Mouse (Mus musculus) testis, postnatal 10 days (tissue): ENCODE measurements around the gene Ralgps2.

Experiments used
- DNase-seq: peaks from one replicate; pipeline ENCODE4 v3.0.0; 2021; ENCODE audit warnings: low spot score

Ralgps2 gene

DNA sequence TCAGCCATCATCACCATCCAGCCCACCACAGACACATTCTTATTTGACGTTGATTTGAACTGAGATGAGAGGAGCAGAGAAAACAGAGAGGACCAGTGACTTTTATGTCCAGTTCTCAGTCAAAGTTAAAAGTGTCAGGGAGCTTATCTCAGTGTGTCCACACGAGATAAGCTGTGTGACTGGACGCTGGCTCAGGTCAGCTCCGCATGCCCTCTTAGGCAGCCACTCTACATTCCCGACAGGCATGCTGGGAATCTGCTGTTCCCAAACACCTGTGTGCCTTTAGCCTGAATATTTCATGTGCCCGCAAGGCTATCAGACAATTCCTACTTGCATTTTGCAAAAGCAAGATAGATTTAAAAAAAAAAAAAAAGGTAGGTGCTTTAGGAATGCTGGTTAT lies 125.9 kb downstream of the Ralgps2 start:
- DNase-seq = no peak

DNA sequence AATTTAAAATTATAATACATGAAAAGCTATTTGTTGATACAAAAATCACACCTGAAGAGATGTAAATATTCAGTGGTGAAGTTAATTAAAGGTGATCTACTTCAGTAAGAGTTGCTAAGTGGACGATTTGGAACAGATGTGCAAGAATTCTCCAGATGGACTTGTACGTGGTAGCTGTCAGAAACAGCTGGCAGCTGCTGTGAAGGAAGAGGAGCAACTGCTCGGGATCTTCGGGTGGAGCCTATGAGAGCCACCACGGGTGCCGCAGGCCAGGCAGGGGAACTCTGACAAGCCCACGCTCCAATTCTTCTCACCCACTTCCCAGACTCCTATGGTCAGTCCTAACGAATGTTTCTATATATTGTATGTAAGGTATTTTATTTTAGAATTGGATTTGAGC lies 126.7 kb downstream of the Ralgps2 start:
- DNase-seq = no peak

DNA sequence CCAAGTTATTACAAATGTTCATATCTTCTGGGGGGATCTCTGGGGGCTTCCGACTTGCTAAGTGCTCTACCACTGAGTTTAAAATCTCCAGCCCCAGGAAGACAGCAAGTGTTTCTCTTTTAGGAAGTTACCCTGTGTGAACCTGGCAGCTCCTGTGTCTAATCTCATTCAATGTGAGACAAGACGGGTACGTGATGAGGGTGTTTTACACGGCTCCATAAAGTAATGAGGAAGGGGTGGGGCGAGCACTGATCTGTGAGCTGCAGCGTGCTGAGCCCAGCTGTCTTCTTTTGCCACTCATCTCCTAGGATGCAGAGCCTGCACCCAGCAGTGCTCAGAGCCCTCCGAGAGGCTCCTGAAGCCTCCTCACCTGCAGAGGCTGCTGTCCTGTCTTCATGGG lies 127.5 kb downstream of the Ralgps2 start:
- DNase-seq = no peak

DNA sequence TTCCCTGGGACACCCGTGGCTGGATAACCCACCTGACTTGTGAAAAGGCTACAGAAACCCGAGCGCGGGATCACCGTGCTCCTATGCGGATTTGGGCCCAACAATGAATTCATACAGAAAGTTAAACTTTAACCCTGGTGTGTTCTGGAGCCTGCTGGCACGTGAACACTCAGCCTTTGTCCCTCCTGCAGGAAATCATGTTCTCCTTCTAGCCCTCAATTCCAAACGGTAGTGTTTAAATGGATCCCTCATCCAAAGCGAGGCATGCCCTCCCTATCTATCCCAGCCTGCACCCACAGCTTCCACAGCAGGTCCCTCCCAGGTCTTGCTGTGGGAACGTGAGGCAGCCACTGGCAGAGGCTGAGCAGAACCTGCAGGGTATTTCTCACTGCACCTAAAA lies 131.1 kb downstream of the Ralgps2 start:
- no peak for DNase-seq

DNA sequence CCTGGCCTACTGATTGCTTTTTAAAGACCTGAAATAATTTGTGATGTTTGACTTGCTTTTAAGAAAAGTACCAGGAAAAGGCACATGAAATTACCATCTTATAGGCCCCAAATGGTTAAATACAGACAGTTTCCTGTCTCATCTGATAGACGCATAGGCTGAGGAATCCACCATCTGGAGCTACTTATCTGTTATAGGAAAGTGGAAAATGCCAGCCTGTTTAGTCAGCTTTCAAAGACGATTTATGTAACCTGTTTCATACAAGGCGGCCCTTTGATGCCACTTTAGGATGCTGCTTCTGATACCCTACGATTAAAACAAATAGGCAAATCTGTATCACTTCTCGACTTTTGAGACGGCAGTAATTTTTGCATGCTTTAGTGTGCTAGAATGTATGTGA lies 138.2 kb downstream of the Ralgps2 start:
- DNase-seq = peak; percentile 6

DNA sequence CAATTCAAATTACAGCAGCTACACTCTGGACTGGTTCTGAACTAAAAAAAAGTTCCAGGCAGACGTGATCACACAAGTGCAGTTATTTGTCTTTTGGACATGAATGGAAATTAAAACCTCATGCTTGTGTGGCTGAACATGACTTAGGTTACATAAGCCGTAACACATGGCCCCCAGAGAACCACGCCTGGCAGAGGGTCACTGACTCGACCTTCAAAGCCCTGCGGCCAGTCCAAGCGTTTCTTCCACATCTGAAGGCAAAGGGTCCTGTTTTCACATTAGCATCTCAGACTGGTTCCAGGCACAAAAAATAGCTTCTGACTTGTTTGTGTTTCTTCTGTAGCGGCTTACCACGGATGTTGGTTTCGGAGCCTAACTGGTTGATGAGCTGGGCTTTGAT lies 143.2 kb downstream of the Ralgps2 start:
- DNase-seq = no peak

DNA sequence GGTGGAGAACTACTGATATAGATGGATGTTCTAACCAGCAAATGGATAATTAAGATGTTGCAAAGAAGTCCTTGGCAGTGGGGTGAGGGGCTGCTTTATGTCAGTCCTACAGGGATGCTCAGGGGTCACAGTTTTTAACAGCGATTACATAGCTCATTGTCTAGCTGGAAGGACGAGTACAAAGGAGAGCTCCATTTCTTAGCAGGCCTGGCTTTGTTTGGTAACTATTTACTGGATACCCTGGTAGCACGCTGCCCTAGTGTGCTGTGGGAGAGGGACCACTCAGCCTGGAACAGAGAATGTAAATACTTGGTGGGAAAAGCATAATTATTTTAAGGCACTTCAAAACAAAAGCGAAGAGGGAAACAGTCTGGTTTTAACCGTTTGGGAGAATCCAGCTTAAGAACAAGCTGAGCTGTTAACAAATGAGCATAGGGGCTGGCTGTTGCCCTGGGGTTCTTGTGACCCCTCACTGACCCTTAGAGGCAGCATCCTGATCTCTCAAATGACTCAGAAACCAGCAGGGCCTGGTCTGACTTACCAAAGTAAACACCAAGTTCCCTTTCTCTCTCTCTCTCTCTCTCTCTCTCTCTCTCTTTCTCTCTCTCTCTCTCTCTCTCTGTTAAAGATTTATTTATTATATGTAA lies 149.5 kb downstream of the Ralgps2 start:
- DNase-seq = no peak

DNA sequence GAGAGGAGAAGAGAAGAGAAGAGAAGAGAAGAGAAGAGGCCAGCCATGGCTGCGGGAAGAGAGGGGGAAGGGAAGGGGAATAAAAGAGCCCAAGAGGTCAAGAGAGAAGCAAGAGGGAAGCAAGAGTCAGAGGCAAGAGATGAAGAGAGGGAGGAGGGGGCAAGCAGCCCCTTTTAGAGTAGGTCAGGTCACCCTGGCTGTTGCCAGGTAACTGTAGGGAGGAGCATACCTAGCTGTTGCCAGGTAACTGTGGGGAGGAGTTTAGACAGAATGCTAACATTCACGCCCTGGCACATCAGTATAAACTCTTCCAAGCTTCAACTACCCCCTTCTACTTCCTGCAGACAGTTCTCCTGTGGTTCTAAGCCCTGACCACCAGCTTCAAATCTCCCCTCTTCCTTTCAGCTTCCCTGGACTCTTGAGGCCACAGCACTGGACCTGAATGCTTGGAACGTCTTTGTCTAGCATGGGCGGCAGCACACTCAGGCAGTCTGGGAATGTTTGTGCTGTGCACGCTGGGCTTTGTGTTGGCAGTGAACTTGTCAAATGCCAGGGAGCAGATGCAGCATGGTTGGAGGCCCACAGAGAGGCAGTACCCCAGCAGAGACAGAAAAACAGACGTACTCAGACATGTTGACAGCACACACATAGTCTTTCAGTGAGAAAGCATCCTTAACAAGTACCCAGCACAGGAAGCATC lies 152.1 kb downstream of the Ralgps2 start:
- no peak for DNase-seq

DNA sequence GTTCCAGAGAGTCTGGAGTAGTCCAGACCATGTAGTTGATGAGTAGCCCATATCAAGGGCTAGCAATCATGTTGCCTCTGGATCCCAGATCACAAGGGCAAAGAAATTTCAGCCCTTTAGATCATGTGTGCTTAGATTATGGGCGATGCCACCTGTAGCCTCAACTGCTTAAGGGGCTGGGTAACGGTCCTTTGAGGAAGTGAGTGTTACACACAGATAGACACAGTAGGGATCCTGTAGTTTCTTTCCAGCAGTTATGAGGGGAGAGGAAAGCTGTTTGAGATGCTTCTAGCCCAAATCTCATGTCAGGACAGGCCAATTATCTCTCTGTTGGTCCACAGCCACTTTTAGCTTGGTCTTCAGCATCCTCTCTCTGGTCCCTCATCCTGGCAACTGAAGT lies 153.4 kb downstream of the Ralgps2 start:
- no peak for DNase-seq

DNA sequence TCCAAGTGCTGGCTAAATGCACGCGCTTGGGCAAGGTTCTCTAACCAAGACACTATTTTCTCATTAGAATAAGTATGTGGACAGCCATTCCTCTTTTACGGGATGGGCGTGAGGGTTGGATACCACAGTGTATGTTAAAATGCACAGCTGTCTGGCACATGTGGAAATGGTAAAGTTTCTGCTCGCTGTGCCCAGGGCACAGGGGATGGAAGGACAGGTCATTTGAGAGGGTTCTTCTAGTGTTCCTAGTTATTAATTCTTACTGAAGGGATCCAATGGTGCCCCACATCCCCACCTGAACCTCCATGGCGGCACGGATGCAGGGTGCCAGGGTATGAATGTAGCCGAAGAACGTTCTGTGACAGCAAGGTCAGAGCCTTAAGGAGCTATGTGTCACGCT lies 154.5 kb downstream of the Ralgps2 start:
- no peak for DNase-seq

DNA sequence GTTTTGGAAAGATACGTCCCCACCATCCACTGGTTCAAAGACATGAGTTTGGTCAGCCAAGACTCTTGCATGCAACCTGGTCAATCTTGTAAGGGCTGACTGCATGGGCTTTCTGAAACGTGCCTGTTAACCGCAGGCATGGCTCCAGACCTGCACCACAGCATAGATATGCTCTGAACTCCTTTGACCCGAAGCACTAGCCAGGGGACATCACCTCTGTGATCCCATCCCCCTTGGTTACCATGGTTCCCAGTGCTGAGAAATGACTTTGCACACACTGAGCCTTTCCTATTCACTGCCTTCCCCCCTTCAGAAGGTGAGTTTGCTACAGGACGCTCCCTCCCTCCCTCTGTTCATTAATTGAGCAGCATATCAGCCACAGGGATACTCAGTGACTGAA lies 155.3 kb downstream of the Ralgps2 start:
- no peak for DNase-seq

DNA sequence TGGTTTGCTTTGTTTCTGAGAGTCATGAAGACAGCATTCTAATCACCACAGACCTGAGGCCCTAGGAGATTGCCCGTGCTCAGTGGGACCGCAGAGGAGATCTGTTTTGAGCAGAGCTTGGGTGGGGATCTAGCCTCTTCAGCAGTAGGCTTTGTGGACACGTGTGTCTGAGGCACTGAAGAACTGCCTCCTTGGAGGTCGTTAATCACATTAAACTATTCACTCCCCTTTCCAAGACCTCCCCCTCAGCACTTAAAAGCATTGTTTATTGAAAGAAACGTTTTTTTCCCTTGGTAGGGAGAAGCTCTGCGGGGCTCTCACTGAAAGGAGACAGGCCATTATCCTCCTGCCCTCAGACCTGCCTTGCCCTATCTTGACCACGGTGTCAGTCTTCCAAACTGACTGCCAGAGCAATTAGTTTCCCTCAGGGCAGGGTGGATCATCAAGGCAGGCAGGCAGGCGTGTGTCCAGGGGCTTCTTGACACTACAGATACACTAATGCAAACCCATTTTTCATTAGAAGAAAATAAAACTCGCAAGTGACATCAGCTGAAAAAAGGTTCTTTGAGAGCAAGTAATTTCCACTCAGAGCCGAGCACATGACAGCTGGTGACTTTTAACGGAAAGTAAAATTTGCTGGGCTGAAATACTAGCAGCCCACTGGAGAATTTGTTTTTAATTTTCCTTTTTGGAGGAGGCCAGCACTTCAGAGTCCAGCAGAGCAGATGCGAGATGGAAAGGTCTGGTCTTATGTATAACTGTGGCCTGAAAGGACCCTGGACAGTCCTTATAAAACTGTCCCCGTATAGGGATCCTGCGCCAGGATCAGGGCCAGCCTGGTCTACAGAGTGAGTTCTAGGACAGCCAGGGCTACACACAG lies 157.2 kb downstream of the Ralgps2 start:
- no peak for DNase-seq

DNA sequence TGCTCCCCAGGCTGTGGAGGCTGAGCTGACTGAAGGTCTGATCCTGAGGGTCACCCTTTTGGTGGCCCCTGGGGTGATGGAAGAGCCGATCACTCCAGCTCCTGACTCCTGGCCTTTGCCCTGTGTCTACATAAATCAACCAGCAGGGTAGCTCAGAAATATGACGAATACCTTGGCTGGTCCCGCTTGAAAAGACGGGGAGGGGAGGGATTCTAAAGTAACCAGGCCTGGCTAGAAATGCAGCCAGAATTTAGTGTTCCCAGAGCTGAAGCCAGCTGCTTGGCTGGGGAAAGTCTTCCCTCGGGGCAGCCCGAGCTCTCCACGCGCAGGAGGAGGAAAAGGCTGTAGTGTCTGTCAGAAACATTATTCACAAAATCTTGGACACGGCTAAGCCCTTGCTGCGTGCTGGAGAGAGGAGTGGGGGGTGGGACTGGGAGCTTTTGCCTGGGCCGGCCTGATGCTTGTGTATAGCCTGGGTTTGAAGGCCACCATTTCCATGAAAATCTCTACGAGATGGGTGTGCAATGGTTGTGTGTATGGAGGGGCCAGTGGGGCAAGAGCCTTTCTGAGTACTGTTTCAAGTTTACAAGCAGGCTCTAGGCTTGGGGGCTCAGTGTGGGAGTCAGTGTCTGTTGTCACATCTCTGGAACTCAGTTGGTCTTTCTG lies 158.2 kb downstream of the Ralgps2 start:
- DNase-seq = peak; percentile 56

DNA sequence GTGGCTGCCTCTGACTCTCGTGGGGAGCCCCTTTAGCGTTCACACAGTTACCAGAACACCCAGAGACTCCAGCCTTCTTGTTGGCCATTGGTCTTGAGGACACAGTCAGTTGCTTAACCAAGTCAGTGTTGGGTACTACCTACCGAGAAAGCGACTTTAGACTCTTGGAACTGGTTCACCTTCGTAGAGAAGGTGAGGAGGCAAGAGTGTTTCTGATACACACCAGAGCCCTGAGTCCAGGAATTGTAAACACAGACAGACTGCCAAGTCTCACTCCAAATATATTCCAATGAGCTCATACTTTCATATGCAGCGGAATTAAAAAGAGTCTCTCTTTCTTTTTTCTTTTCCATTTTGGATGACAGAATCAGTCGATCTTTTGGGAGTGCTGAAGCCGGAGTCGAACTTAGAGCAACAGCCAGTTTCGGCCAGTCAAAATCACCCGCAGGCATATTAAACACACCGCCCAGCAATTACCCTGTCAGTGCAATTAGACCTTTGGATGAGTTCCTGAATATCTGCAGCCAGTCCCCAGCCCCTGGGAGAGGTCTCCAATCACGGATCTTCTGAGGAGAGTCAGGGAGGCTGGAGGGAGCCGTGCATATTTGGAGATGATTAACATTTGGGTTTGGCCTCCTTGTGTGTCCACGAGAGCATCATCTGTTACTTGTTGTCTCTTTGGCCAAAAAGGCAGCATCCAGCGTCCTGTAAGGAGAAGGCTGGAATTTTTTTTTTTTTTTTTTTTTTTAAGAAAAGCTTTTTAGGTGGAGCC lies 159.0 kb downstream of the Ralgps2 start:
- no peak for DNase-seq

DNA sequence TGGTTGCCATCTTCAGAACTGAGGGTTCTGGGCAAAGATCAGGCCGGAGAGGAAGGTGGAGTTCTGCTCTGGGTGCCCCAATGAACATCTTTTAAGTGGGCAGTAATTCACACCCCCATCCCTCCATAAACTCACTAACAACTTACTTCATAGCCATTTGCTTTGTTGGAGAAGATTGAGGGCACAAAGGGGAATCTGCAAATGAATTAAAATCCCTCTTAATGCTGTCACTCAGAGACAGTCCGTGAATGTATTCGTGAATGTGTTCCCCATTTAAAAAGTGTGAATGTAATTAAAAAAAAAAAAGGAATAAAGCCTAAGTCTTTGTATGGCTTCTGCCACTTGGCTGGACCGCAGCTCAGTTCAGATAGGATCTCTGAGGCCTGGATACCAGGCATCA lies 159.8 kb downstream of the Ralgps2 start:
- DNase-seq = no peak

DNA sequence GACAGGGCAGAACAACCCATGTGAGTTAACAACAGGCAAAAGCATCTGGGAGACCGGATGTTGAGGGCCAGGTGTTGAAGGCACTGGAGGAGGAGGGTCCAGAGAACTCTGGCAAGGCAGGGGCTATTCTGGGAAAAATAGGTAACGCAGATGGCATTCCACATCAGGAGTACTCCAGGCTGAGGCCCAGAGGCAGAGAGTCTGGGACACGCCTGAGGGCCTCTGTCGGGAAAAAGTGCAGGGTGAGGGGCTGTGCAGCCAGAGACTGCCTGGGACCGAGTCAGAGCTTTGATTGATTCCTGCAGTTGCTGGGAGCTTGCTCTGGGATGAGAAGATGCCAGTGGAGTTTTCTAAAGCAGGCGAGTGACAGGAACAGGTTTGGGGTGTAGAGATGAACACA lies 160.4 kb downstream of the Ralgps2 start:
- DNase-seq = no peak

DNA sequence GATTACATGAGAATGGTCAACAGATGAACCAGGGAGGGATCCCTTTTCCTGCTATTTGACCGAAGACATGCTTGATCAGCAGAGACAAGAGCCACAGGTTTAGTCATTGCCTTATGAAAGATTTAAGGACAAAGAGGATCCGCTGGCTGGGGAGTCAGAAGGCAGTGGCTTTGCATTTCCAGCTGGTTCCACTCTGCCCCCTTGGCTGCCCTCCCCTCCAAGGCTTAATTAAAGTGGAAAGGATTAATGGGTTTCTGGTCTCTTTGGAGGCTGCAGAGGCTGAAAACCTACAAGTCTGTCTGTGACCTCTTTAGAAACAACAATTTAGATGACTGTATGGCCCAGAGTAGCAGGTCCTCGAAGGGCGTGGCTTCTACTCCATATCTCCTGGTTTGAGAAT lies 161.5 kb downstream of the Ralgps2 start:
- DNase-seq = no peak

DNA sequence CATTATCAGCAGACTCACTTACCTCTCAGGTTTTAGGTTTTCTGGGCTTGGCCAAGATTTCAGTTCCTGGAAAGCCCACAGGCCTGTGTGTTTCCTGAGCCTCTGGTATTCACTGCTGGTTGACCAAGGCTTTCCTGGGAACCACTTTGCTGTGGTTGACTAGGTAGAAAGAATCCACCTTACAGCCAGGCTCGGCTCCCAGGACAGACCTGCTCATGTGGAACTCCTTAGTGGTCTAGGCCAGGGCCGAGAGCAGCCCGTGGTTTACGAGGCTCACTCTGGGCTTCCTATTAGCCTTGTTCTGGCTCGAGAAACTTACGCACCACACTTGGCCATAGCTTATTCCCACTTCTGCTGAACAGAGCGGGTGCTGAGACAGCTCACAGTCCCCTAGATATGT lies 163.4 kb downstream of the Ralgps2 start:
- no peak for DNase-seq

DNA sequence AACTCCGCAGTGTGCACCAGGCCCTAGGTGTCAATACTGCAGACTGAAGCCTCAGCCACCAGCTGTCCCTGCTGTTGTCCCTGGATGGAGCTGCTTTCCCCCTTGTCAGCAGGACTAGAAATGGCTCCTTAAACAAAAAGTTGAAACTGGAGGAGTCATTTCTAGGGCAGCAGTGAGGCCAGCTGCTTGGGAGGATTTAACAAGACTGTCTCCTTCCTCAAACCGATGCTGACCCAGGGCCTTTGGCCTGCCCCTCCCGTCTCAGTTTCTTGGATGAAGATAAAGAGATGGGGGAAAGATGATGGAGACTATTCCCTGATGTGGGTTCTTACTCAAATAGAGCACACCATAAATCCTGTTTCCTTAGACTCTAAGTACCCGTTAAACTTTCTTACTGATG lies 164.2 kb downstream of the Ralgps2 start:
- DNase-seq = no peak

DNA sequence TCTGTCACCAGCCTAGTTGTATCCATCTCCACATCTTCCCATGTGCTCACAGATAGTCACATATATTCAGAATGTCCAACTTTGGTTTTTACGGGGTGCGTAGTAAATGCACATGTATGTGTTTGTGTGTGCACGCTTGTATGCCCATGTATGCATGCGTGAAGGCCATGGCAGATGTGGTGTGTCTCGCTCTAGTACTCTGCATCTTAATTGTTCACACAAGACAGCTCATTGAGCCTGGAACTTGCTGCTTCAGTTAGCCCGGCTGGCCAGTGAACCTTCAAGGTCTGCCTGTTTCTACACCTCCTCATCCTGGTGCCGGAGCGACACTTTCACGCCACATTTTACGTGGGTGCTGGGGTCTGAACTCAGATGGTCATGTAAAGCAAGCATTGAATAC lies 168.6 kb downstream of the Ralgps2 start:
- DNase-seq = no peak

DNA sequence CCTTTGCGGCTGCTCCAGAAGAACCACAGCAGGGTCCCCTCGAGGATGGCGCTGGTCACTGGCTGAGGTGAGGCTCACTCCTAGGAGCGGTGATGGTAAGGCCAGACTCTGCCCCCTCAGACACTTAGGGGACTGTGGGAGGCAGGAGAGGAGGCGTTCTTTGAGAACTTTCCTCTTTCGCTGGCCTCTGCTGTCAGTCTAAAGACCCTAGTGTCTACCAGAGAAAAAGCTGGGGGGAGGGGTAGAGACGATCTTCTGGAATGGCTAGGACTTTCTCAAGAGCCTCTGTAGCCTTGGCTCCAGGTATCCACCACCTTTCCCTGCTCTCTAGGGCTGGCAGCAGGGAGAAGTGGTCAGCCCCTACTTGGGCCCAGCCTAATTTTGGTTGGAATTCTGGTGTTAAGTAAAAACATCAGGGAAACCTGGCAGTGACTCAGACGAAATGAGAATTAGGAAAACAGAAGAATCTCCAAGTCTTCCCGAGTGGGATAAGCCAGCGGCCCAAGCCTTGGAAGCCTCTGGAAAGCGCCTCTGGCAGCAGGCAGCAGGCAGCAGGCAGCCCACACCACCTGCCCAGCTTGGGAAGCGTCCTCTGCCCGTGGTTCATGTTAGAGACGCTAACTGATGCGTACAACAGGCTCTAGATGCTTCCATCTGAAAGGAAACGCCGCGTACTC lies 169.7 kb downstream of the Ralgps2 start:
- DNase-seq = no peak
